Mouse (Mus musculus): ENCODE data around the gene Scml2. TPM values are rescaled to one million over a fixed set of nuclear protein-coding genes. Genes with fewer than 3 reads are reported as not detected.

The Scml2 gene
- 0.56 TPM for total RNA-seq (2023)

DNA sequence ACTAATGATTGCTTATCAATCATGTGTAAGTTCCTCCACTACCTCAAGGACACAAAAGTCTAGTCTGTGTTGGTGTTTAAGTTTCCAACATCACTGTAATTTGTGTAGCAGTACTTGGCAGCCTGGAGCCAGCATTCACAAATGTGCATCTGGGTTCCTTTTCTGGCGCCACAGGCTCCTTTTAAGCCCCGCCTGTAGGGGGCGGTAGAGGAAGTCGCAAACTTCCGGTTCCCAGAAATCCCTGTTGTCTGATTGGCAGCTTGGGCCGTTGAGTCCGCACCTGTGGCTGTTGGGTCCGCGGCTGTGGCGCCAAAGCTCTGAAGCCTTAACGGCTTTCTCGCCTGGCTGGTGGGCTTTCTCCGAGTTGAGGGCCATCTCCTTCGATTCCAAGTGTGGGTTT, at the start of gene Scml2:
Gene Scml2, plus strand, starts transcription at position 301 of the 400 bp plus-strand sequence.

DNA sequence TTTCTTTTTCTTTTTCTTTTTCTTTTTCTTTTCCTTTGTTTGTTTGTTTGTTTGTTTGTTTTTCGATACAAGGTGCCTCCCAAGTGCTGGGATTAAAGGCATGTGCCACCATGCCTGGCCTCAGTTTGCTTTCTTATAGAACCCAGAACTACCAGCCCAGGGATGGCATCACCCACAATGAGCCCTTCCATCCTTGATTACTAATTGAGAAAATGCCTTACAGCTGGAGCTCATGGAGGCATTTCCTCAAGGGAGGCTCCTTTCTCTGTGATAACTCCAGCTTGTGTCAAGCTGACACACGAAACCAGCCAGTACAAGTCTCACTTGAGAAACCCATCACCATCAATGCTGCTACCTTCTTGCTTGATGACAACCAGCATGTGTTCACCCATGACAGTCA, 170.2 kb downstream of the Scml2 start, which contains the start of gene Gm15262:
Gene Gm15262, plus strand, starts transcription at position 301 of the 400 bp plus-strand sequence.

Other genes with a start within 250 kb of the Scml2 start
- not detected for gene Gja6, start 210.1 kb upstream of the Scml2 start, total RNA-seq (2023)
- gene Cdkl5, start 122.5 kb upstream of the Scml2 start, total RNA-seq (2023) = 1.3 TPM
- not detected for gene Gm15262, start 170.3 kb downstream of the Scml2 start, total RNA-seq (2023)

All from CD4-positive naive resting alpha-beta T cell, adult 57 days (primary cell).